10 mouse cellular contexts compared by ENCODE assay signal in genomic region chr16:20144568-20144967, GRCm38 (mm10).
"Had no signal": no experiment of that assay in that cellular context is flagged by ENCODE, and none has a peak within 500 bp of the region (broad histone marks: within the 10 kb centered on the region; RNA-seq: fewer than 3 reads in every experiment).

No protein-coding gene starts in this region.

- DNase-seq: gastrocnemius, postnatal 25 days; heart, adult 18-20 months; heart, postnatal 10 days; heart, postnatal 4 days; kidney, adult 11 months; kidney, adult 2 months; kidney, adult 9 months; kidney, postnatal 14 days; kidney, postnatal 36 days; left cerebral cortex, postnatal 4 days had no signal
